Mouse (Mus musculus) intestine, embryonic 16.5 days (tissue): ENCODE measurements around the gene 2610318N02Rik. TPM values are rescaled to one million over a fixed set of nuclear protein-coding genes. Genes with fewer than 3 reads are reported as not detected.
"Not testable (repeated sequence)": the region's sequence is repeated elsewhere in the genome, so short reads cannot be mapped to it uniquely, and the experiment has no call there.

ENCODE experiments used
- ATAC-seq: fragments of 200-750 bp; cut with Nextera tagmentation; 2 replicates; pipeline ENCODE4 v1.8.0; 2017; ENCODE audit warnings: moderate TSS enrichment, moderate library complexity
- H3K27ac ChIP-seq: fragments of 300-500 bp; sonication (generic); 2 replicates; pipeline ENCODE4 v1.5.1; 2014; ENCODE audit warnings: mild to moderate bottlenecking, low read length
- H3K27me3 ChIP-seq: fragments of 300-500 bp; sonication (generic); replicated peaks from 2 replicates; pipeline ENCODE4 v1.6.1; 2014; ENCODE audit warnings: low read length, control low read depth, mixed read lengths; ENCODE audit not compliant: control insufficient read depth, insufficient read depth
- H3K36me3 ChIP-seq: fragments of 300-500 bp; sonication (generic); 2 replicates; pipeline ENCODE4 v1.6.1; 2014; ENCODE audit warnings: low read length, control low read depth; ENCODE audit not compliant: control insufficient read depth, insufficient read depth
- H3K4me1 ChIP-seq: fragments of 300-500 bp; sonication (generic); 2 replicates; pipeline ENCODE4 v1.6.1; 2014; ENCODE audit warnings: low read length, control low read depth, mixed read lengths; ENCODE audit not compliant: control insufficient read depth, insufficient read depth
- H3K4me2 ChIP-seq: fragments of 300-500 bp; sonication (generic); 2 replicates; pipeline ENCODE4 v1.6.1; 2014; ENCODE audit warnings: low read depth, low read length, control low read depth
- H3K4me3 ChIP-seq: fragments of 300-500 bp; sonication (generic); 2 replicates; pipeline ENCODE4 v1.5.1; 2014; ENCODE audit warnings: mild to moderate bottlenecking, low read length
- H3K9ac ChIP-seq: fragments of 300-500 bp; sonication (generic); 2 replicates; pipeline ENCODE4 v1.6.1; 2014; ENCODE audit warnings: low read depth, low read length
- H3K9me3 ChIP-seq: fragments of 300-500 bp; sonication (generic); 2 replicates; pipeline ENCODE4 v1.6.1; 2016; ENCODE audit warnings: low read length, control low read depth; ENCODE audit not compliant: control insufficient read depth
- WGBS: fragments of 180-500 bp; shearing (Covaris S2); extraction: QIAGEN DNeasy Blood & Tissue Kit; methylation state at CpG from one replicate; pipeline ENCODE4 v1.1.7; 2014; 5-methylcytosine and 5-hydroxymethylcytosine counted together
- polyA plus RNA-seq: library from polyadenylated mRNA; unstranded; fragments of >200 nt; fragmentation: Nextera tagmentation; extraction: Ambion mirVana; gene quantifications from 2 replicates; pipeline ENCODE4 v1.2.1, GENCODE M21; 2015

The 2610318N02Rik gene
- polyA plus RNA-seq: 33.8 and 41.6 TPM in 2 replicates

GRCm38 (mm10) chr16:17124871-17125520 is at the start of gene 2610318N02Rik:
TSS of gene 2610318N02Rik (minus strand) at chr16:17125167.
- H3K36me3 ChIP-seq: peaks cover 4% of the 10 kb centered on the region; the same call in 1 of the 2 replicates
- peak within 1 kb of the TSS; percentile 55 for H3K4me3 ChIP-seq
- no peaks in the 10 kb centered on the region for H3K27me3 ChIP-seq
- peaks cover 19% of the 10 kb centered on the region for H3K4me1 ChIP-seq
- H3K4me2 ChIP-seq: peak within 1 kb of the TSS; percentile 76
- peak; percentile 96 for ATAC-seq
- H3K27ac ChIP-seq: peak within 1 kb of the TSS; percentile 33
- H3K9me3 ChIP-seq: no peaks in the 10 kb centered on the region
- peak within 1 kb of the TSS; percentile 73 for H3K9ac ChIP-seq
- WGBS: under 1% methylated on average over 25 of the region's 25 CpGs

GRCm38 (mm10) chr16:17168049-17168448 is 43.1 kb upstream of the 2610318N02Rik start:
- 72% methylated on average over 5 of the region's 5 CpGs for WGBS

GRCm38 (mm10) chr16:17167179-17167578 is 42.2 kb upstream of the 2610318N02Rik start:
- Histone ChIP-seq H3K4me2 (no peak overlapping the region), H3K27ac (peak overlapping the region; percentile 78), H3K36me3 (peaks cover 12% of the 10 kb centered on the region), H3K9me3 (no peaks in the 10 kb centered on the region), H3K4me1 (peaks cover 12% of the 10 kb centered on the region), H3K4me3 (no peak overlapping the region), H3K9ac (no peak overlapping the region), H3K27me3 (no peaks in the 10 kb centered on the region)
- peak; percentile 76 for ATAC-seq

More at GRCm38 (mm10) chr16:17168049-17168448, 43.1 kb upstream of the 2610318N02Rik start:
- Histone ChIP-seq H3K27ac (peak overlapping the region; percentile 78; the same call in 1 of the 2 replicates), H3K9ac (no peak overlapping the region), H3K4me3 (no peak overlapping the region), H3K4me2 (no peak overlapping the region), H3K36me3 (peaks cover 12% of the 10 kb centered on the region), H3K9me3 (no peaks in the 10 kb centered on the region), H3K4me1 (peaks cover 12% of the 10 kb centered on the region), H3K27me3 (no peaks in the 10 kb centered on the region)
- no peak for ATAC-seq

DNA sequence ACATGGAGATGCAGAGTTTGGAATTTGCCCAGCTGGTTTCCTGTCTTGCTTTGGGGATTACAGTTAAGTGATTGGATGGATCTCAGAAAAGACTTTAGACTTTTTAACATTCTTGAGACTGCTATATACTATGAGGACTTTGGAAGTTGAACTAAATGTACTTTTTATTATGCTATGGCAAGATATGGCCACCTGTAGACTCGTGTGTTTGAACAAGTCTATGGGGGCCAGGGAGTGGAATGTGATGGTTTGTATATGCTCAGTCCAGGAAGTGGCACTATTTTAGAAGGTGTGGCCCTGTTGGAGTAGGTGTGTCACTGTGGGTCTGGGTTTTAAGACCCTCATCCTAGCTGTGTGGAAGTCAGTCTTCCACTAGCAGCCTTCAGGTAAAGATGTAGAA is 40.5 kb upstream of the 2610318N02Rik start:
- H3K4me3 ChIP-seq, H3K4me2 ChIP-seq, H3K36me3 ChIP-seq, H3K27me3 ChIP-seq, H3K9ac ChIP-seq, H3K9me3 ChIP-seq: not testable (repeated sequence)
- 68% methylated on average over 1 of the region's 1 CpGs for WGBS
- peak; percentile 92 for ATAC-seq
- H3K4me1 ChIP-seq: peaks cover 12% of the 10 kb centered on the region
- H3K27ac ChIP-seq: peak overlapping the region; percentile 83

DNA sequence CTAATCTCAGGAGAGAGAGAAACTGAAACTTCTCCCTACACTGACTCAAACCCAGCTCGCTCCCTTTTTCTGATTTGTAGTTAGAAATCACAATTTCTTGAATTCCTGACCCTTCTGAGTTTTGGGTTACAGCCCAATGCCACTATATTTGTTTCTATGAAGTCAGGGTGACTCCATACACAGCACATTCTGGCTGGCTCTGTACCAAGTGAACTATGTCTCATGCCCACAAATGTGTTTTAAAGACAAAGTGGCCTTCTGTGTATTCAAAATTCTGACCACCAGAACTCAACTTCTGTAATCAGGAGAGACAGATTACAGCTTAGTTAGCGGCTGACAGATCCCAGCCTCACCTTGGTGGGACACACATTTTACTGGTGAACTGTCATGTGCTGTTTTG is 29.4 kb upstream of the 2610318N02Rik start:
- peaks cover 2% of the 10 kb centered on the region; the same call in 1 of the 2 replicates for H3K4me1 ChIP-seq
- WGBS: 99% methylated on average over 2 of the region's 2 CpGs
- ATAC-seq: no peak
- H3K27me3 ChIP-seq: no peaks in the 10 kb centered on the region
- no peak overlapping the region for H3K4me2 ChIP-seq
- peaks cover 1% of the 10 kb centered on the region for H3K36me3 ChIP-seq
- no peak overlapping the region for H3K9ac ChIP-seq
- H3K9me3 ChIP-seq: no peaks in the 10 kb centered on the region
- no peak overlapping the region for H3K4me3 ChIP-seq
- no peak overlapping the region for H3K27ac ChIP-seq

GRCm38 (mm10) chr16:17151874-17152273 is 26.9 kb upstream of the 2610318N02Rik start:
- Histone ChIP-seq H3K9ac (no peak overlapping the region), H3K4me1 (peaks cover 10% of the 10 kb centered on the region), H3K36me3 (no peaks in the 10 kb centered on the region), H3K4me2 (no peak overlapping the region), H3K9me3 (no peaks in the 10 kb centered on the region), H3K4me3 (no peak overlapping the region), H3K27ac (no peak overlapping the region), H3K27me3 (no peaks in the 10 kb centered on the region)
- ATAC-seq: no peak
- 98% methylated on average over 4 of the region's 4 CpGs for WGBS

GRCm38 (mm10) chr16:17150520-17151258 is 25.7 kb upstream of the 2610318N02Rik start:
- Histone ChIP-seq H3K4me2 (peak overlapping the region; percentile 32; the same call in 1 of the 2 replicates), H3K36me3 (no peaks in the 10 kb centered on the region), H3K9me3 (no peaks in the 10 kb centered on the region), H3K4me3 (0 out of 2 replicates have a peak overlapping the region, but pooled peaks have one; percentile 8), H3K27ac (peak overlapping the region; percentile 95), H3K27me3 (no peaks in the 10 kb centered on the region), H3K4me1 (peaks cover 10% of the 10 kb centered on the region), H3K9ac (peak overlapping the region; percentile 34; the same call in 1 of the 2 replicates)
- ATAC-seq: peak; percentile 82
- WGBS: 74% methylated on average over 7 of the region's 7 CpGs

GRCm38 (mm10) chr16:17148084-17148483 is 23.1 kb upstream of the 2610318N02Rik start:
- Histone ChIP-seq H3K27ac (0 out of 2 replicates have a peak overlapping the region, but pooled peaks have one; percentile 3), H3K36me3 (no peaks in the 10 kb centered on the region), H3K9ac (peak overlapping the region; percentile 81), H3K9me3 (no peaks in the 10 kb centered on the region), H3K27me3 (no peaks in the 10 kb centered on the region), H3K4me3 (peak overlapping the region; percentile 77), H3K4me2 (peak overlapping the region; percentile 99), H3K4me1 (peaks cover 13% of the 10 kb centered on the region)
- peak; percentile 22 for ATAC-seq
- WGBS: 15% methylated on average over 16 of the region's 16 CpGs

DNA sequence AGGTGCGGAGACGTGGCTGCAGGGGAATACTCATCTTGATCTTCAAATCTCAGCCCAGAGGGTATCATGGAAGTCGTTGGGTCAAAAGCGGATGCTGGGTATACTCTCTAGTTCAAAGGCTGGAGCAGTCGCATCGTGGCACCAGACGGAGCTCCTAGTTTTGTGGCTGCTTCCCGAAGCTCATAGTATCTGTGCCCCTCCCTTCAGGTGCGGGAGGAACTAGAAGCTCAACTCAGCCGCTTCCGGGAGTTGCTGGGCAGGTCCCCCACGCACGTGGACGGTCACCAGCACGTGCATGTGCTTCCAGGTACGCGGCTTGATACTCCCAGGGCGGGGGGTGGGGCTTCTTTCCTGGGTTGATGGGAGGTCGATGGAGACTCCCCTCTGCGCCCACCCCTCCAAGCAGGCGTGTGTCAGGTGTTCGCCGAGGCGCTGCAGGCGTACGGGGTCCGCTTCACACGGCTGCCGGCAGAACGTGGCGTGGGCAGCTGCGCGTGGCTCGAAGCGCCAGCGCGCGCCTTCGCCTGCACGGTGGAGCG is 22.5 kb upstream of the 2610318N02Rik start:
- H3K9ac ChIP-seq: peak overlapping the region; percentile 81
- H3K27me3 ChIP-seq: no peaks in the 10 kb centered on the region
- under 1% methylated on average over 41 of the region's 41 CpGs for WGBS
- peak; percentile 47 for ATAC-seq
- peaks cover 13% of the 10 kb centered on the region for H3K4me1 ChIP-seq
- peak overlapping the region; percentile 76 for H3K27ac ChIP-seq
- H3K36me3 ChIP-seq: no peaks in the 10 kb centered on the region
- peak overlapping the region; percentile 99 for H3K4me2 ChIP-seq
- H3K9me3 ChIP-seq: no peaks in the 10 kb centered on the region
- H3K4me3 ChIP-seq: peak overlapping the region; percentile 77
